Mouse (Mus musculus): Measurements from ENCODE around the gene Tbx6.

DNA sequence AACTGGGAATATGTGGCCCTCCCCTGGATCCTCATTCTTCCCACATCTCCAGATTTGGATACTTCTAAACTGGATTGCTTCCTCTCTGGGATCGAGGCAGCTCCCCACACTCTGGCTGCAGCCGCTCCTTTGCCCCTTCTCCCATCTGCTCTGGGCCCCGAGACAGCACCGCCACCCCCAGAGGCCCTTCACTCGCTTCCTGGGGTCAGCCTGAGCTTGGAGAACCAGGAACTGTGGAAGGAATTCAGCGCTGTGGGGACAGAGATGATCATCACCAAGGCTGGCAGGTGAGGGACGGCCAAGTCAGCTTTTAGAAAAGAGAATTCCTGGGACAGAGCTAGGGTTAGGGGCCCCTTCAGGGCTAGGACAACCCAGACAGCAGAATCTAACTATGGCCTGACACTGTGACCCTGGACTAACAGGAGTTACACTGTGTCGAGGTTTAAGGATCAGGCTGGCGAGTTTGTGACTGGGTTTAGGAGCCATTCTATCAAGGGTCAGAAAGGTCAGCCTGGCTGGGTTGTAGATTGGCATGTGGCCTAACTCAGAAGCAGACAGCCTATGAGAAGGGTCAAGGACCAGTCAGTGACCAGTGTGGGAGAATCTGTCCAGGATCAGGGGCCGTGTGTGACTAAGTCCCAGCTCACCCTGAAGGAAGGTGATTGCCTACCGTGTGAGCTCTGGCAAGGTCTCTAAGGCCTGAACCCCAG is 533 bp downstream of the Tbx6 start:
- TF ChIP-seq POLR2A (IDR thresholded peaks at IDR 0.05; ENCODE audit: extremely low read depth, insufficient read depth, low read length) (no peak), CTCF (IDR thresholded peaks at IDR 0.05; ENCODE audit: extremely low read depth, insufficient read depth, low read length) (no peak)

All from cortical plate, adult 2 months (tissue).